Mouse (Mus musculus) G1E-ER4 (cell line): ENCODE data around the gene Wbp4. TPM values are rescaled to one million over a fixed set of nuclear protein-coding genes. Genes with fewer than 3 reads are reported as not detected.
"Not testable (repeated sequence)": the region's sequence is repeated elsewhere in the genome, so short reads cannot be mapped to it uniquely, and the experiment has no call there.

Experiments used
- GATA1 ChIP-seq: IDR thresholded peaks from one replicate; pipeline ENCODE4 v1.8.0; 2012; ENCODE audit warnings: low read length, inconsistent platforms
- polyA plus RNA-seq: library from polyadenylated mRNA; stranded (reverse); fragments of >175 nt; gene quantifications from 2 replicates; pipeline ENCODE4 v1.2.3, GENCODE M21; 2012

Wbp4 gene
- polyA plus RNA-seq, 1 experiment, result 13.1 TPM

GRCm38 (mm10) chr14:79486993-79487731 lies 5.8 kb upstream of the Wbp4 start:
- TF ChIP-seq GATA1, result no peak

DNA sequence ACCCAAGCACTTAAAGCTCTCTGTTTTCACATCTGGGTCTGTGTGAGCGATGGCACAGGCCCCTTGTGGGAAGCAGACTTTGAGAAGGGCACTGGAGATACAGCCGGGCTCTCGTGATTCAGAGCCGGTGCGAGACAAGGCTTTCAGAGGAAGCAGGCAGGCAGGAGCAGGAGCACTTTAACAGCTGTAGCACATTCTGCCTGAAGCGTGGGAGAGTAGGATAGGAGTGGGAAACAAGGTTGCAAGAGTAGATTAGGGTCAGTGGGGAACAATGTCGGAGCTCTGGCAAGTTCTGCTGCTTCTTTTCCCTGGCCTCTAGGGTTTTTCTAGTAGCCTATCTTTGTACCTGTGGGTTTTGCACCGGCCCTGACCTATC lies 5.3 kb upstream of the Wbp4 start:
- TF ChIP-seq GATA1, result no peak

- TF ChIP-seq GATA1, result no peak
These were observed 2.3 kb upstream of the Wbp4 start for GRCm38 (mm10) chr14:79483611-79484120.

DNA sequence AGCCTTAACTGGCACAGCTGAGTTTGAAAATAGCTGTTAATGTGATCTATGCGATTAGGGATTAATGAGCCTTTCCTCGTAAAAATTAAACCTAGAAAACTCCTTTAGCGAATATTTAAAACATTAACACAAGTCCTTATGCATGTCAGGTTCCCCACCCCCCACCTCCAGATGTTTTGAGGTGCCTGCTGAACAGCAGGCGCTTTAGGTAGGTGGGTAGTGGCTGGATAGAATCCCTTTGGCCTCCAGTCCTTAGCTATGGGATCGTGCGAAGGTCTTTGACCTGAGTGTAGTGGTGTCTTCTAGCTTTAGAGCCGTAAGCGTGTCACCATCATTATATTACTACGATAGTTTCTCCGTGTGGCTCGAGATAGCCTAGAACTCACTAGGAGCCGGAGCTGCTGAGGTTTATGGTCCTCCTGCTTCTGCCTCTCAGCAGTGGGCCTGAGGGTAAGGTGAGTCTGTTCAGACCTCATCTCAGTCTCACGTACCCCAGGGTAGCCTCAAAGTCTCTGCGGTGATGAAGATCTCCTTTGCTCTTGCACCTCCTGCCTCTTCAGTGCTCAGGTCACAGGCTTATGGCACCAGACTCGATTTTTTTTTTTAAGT lies 1.5 kb upstream of the Wbp4 start:
- TF ChIP-seq GATA1, result no peak

DNA sequence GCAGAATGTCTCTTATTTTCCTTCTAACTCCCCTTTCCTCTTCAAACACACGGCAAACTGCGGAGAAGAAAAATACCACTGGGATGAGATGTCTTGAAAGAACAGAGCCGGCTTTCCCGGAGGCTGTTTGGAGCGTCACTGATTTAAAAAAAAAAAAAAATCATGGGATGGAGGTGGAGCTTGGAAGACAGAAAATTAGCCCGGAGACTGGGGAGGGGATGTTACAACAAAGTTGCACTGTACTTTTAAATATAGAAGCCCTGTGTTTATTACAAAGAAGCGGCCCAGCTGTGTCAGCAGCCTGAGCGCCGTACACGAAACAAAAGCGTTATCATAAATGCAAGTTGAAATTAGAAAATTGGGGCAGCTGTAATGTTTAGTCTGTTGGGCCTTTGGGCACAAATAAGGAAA lies 936 bp upstream of the Wbp4 start:
- no peak for TF ChIP-seq GATA1

DNA sequence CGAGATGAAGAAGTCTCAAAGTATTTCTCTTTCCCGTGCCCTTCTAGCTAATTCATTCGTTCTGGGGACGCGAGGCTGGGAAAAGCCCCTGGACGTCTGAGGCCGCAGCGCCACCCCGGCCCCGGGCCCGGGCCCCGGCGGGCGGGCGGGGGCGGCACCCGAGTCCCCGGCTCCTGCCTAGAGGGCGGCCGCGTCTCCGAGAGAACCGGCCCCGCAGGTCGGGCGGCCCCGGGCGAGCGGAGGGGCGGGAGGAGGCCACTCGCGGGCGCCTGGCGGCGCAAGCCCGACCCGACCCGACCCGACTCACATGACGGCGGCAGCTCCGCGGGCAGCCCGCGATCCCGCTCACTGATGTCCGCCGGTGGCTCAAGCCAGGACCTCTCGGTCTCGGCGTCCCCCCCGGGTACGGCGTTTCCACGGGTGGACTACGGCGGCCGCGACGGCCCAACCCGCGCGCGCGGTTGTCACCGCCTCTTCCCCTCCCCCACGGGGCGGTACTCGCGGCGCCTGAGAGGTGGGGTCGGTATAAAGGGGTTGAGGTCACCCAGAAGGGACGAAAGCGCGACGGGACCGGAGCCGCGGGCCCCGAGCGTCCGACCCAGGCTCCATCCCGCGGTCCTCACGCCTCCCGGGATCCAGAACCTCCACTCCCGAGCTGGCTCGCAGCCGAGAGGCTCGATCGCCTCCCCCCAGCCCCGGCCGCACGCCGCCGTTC lies 539 bp downstream of the Wbp4 start, which contains the start of gene Elf1:
Gene Elf1 (plus strand): TSS at position 571 of the 715 bp plus-strand sequence.
- no peak for TF ChIP-seq GATA1

- no peak for TF ChIP-seq GATA1
These were observed 7.9 kb downstream of the Wbp4 start for GRCm38 (mm10) chr14:79473384-79473783.

DNA sequence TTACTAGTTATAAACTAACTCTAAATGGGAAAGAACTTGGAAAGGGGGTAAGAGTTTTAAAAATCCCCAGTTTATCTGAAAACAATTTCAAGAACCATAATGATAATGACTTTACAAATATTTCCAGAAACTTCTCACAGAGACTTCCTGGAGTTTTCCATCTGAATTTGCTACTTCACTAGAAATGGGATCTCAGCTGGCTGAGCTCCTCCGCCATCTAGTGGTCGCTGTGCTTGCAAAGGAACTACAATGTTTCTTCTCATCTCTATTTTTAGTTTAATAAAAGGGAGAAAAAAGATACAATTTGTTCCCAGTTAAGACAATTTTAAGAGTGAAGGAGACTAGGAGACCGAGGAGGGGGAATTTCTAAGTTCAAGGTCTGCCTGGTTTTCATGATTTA lies 13.7 kb downstream of the Wbp4 start:
- TF ChIP-seq GATA1, result no peak

DNA sequence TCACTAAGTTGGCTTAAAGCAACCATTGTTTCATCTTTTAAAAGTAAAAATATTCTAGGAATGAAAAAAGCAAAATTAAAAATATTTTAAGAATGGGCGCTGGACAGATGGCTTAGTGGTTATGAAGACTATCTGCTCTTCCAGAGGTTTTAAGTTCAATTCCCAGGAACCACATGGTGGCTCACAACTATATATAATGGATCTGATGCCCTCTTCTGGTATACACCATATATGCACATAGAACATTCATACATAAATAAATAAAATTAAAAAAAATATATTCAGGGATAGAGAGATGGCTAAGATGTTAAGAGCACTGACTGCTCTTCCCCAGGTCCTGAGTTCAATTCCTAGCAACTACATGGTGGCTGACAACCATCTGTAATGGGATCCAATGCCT lies 15.7 kb downstream of the Wbp4 start:
- no peak for TF ChIP-seq GATA1

DNA sequence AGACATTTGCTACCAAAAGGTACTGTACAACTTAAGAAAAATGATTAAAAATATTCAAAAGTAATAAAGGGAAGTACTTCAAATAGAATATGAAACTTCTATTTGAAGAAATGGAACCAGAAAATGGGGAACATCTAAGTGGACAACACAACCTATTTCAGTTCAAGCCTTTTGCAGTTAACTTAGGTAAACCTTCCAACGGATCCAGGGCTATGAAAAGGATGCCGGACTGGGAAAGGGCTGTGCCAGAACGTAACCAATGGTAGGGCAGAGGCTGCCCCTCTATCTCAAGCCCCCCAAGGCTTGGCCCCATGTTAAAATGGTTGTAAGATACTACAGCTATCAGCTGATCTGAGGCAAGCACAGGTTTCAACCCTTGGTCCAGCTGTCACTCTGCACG lies 20.3 kb downstream of the Wbp4 start:
- TF ChIP-seq GATA1, result no peak

DNA sequence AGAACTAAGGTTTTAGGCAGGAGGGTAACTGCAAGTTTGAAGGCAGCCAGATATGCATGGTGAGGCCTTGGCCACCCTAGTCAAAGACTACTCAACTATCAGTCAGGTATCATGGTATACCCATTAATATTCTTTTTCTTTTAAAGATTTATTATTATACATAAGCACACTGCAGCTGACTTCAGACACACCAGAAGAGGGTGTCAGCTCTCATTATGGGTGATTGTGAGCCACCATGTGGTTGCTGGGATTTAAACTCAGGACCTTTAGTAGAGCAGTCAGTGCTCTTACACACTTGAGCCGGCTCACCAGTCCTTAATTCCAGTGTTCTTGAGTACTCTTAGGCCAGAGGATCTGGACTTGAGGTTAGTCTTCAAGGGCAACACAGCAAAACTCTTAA lies 20.9 kb downstream of the Wbp4 start:
- TF ChIP-seq GATA1, result no peak

DNA sequence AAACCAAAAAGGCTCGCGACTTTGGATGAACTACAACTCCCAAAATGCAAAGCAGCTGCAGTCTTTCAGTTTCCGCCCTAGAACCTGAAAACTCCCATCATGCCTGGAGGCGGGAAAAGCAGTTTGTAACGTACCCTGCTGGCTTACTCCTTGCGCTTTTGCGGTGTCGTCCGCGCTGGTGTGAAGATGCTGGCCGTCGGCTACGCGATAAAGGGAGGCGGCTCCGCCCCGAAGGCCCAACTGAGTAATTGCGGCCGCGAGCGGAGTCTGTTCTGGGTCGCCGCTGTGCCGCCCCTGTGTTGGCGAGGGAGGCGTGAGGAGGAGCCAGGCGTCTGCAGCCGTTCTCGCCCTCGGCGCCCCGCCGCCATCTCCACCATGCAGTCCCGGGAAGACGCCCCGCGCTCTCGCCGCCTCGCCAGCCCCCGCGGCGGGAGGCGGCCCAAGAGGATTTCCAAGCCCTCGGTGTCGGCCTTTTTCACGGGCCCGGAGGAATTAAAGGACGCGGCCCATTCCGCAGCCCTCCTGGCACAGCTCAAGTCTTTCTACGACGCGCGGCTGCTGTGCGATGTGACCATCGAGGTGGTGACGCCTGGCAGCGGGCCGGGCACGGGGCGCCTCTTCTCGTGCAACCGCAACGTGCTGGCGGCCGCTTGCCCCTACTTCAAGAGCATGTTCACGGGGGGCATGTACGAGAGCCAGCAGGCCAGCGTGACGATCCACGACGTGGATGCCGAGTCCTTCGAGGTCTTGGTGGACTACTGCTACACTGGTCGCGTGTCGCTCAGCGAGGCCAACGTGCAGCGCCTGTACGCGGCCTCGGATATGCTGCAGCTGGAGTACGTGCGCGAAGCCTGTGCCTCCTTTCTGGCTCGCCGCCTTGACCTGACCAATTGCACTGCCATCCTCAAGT lies 29.4 kb downstream of the Wbp4 start, which contains the start of gene Kbtbd6:
Gene Kbtbd6 (plus strand): TSS at position 155 of the 910 bp plus-strand sequence.
- TF ChIP-seq GATA1, result not testable (repeated sequence)

GRCm38 (mm10) chr14:79445055-79445620 lies 36.2 kb downstream of the Wbp4 start:
- no peak for TF ChIP-seq GATA1

DNA sequence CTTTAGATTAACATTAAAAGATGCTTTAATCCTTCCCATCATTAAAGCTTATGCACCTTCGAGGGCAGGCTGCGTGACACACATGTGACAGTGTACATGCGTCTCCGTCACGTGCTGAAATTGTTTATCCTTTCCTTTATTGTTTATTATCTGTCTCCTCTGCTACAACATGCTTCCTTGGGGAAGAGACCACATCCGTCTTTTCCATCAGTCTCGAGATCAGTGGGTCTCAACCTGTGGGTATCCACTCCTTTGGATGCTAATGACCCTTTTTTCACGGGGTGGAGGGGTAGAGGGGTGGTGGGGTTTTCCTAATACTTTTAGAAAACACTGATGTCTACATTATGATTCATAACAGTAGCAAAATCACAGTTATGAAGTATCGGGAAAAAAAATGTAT lies 36.7 kb downstream of the Wbp4 start:
- TF ChIP-seq GATA1, result no peak

- no peak for TF ChIP-seq GATA1
These were observed 39.9 kb downstream of the Wbp4 start for GRCm38 (mm10) chr14:79441441-79441840.
